Mouse (Mus musculus): ENCODE data around the gene Trak2. TPM values are rescaled to one million over a fixed set of nuclear protein-coding genes. Genes with fewer than 3 reads are reported as not detected.
"Not testable (repeated sequence)": the region's sequence is repeated elsewhere in the genome, so short reads cannot be mapped to it uniquely, and the experiment has no call there.

Gene Trak2
- polyA plus RNA-seq, 1 experiment from 2014 or later, result 11.0 TPM

DNA sequence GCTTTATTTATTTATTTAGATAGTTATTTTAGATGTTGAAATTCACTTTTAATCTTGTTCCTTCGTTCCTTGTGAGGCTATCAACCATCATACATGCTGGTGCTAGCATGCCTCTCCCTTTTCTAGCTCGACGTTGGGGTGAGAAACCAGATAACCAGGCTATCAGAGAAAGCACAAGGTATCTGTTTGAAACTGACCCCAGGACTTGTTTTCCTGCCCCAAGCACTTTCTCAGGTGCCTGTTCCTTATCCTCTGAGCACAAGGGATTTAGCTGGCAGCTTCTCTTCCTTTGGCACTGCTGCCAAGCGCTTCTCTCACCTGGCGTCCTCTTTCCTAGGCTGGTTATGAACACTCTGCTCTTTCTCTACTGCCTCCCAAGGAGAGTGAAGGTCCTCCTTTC is 10.8 kb downstream of the Trak2 start:
- DNase-seq (ENCODE audit: low spot score), result no peak
- no peaks in the 10 kb centered on the region for H3K36me3 ChIP-seq
- peaks cover 34% of the 10 kb centered on the region for H3K4me1 ChIP-seq (replicated peaks)
- no peak overlapping the region for H3K27ac ChIP-seq
- no peak overlapping the region for H3K4me3 ChIP-seq
- no peaks in the 10 kb centered on the region for H3K27me3 ChIP-seq (ENCODE audit: insufficient read depth, poor library complexity, severe bottlenecking)
- H3K9me3 ChIP-seq, result no peaks in the 10 kb centered on the region
- 85% methylated on average over 5 of the region's 5 CpGs for WGBS

DNA sequence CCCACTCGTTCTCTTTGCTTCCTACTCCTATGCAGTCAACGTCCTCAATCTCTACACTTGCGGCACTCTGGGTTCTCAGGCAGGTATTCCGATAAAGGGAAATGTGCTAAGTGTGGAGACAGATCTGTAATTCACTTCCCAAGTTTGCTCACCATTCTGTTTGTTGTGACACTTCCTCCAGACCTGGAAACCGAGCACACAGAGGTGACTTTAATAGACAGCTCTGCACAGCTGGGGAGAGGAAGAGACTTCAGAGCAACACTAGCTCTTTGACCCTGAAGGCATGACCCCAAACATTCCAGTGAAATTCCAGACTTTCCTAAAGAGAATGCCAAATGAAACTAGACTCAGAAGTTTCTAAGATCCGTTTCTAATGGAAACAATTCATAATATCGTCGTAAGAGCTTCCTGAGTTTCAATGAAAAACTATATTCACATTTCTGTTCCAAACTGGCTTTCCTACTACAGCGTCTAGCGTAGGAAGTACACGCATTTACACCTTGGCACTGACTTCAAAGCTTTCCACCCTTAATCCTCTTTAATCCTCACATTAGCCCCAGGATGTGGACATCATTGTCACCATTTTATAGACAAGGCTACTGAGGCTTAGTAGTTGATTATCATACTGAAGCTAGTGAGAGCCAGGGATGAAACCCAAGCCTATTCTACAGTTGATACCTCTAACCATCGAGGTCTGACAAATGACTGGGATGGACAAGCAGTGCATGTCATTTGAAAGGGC is 11.9 kb downstream of the Trak2 start:
- 54% methylated on average over 12 of the region's 12 CpGs for WGBS
- H3K4me1 ChIP-seq (replicated peaks), result peaks cover 39% of the 10 kb centered on the region
- no peak overlapping the region for H3K4me3 ChIP-seq
- H3K27me3 ChIP-seq (ENCODE audit: insufficient read depth, poor library complexity, severe bottlenecking), result no peaks in the 10 kb centered on the region
- no peaks in the 10 kb centered on the region for H3K9me3 ChIP-seq
- no peak for DNase-seq (ENCODE audit: low spot score)
- H3K27ac ChIP-seq, result 0 out of 2 replicates have a peak overlapping the region, but pooled peaks have one; percentile 2
- H3K36me3 ChIP-seq, result no peaks in the 10 kb centered on the region

DNA sequence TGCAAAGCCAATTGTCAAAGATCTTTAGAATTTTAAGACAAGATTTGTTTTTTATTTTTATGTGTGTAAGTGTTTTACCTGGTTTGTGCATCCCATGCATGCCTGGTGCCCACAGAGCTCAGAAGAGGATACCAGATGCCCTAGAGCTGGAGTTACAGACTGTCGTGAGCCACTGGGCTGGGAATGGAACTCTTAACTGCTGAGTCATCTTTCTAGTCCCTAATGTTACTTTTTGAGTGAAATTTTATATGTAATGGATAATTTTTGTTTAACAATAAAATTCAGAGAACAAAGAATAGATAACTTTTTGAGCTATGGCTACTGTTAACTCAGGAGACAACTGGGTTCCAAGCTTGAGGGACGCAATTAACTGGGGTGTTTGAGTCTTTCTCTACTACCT is 13.5 kb downstream of the Trak2 start:
- Histone ChIP-seq H3K9me3 (no peaks in the 10 kb centered on the region), H3K27ac (no peak overlapping the region), H3K36me3 (no peaks in the 10 kb centered on the region), H3K27me3 (ENCODE audit: insufficient read depth, poor library complexity, severe bottlenecking) (no peaks in the 10 kb centered on the region), H3K4me3 (no peak overlapping the region), H3K4me1 (replicated peaks) (peaks cover 39% of the 10 kb centered on the region)
- DNase-seq (ENCODE audit: low spot score), result no peak
- WGBS, result 80% methylated on average over 2 of the region's 2 CpGs

DNA sequence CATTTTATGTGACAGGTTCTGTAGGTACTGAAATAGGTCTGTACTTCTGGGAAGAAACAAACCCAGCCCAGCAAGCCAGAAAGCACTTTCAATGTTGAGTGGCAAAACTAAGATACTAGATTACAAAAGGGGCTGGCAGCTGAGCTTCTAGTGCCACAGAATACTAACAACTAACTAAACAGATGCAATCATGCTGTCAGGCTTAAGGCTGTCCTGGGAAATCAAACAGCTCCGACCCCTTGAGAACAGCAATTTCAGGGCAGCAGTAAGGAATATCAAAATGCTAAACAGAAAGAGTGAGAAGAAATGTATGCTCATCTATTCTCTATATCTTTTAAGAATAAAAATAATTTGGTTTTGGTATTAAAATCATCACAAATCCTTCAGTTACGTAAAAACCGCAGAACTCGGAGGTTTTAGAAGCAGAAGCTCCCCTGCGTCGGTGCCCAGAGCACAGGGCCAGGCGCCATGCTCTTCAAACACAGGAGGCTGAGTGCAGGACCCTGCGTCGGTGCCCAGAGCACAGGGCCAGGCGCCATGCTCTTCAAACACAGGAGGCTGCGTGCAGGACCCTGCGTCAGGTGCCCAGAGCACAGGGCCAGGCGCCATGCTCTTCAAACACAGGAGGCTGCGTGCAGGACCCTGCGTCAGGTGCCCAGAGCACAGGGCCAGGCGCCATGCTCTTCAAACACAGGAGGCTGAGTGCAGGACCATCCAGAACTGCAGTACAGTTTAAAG is 14.3 kb downstream of the Trak2 start:
- not testable (repeated sequence) for H3K9me3 ChIP-seq; H3K36me3 ChIP-seq; H3K27me3 ChIP-seq (ENCODE audit: insufficient read depth, poor library complexity, severe bottlenecking); H3K4me3 ChIP-seq; DNase-seq (ENCODE audit: low spot score); H3K27ac ChIP-seq
- WGBS, result 87% methylated on average over 16 of the region's 16 CpGs
- H3K4me1 ChIP-seq (replicated peaks), result peaks cover 36% of the 10 kb centered on the region

DNA sequence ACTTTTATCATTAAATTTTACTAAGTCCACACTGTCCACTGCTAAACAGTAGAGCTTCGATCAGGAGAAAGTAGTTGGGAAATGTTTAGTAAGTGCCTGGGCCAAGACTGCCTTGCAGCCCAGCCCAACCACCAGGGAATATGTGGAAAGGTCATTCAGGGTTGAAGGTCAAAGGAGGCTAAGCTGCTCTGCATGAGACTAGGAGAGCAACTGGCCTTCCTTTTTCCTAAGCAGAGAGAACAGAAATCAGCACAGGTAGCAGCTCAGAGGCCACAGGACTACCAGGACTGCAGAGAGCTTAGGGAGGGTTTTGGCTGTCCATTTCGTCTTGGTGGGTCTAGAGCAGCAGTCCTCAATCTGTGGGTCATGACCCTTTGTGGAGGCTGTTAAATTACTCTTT is 15.3 kb downstream of the Trak2 start:
- DNase-seq (ENCODE audit: low spot score), result peak; percentile 28
- WGBS, result 44% methylated on average over 2 of the region's 2 CpGs

DNA sequence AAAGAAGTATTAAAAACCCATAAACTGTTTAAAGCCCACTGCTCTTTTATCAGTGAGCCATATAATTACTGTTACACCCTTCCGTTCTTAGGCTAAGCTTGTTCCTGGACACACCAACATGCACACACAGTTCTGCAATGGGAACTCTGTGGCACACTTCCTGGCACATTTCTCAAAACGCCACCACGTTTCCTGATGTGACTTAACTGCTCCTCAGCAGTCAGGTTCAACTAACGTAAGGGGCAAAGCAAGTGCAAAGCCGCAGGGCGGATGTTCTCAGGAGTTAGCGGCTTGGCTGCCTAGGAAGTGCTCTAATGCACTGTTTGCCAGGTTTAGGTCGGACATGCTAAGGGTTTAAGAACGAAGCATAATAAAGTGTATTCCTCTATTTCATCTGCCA is 17.0 kb downstream of the Trak2 start:
- WGBS, result 87% methylated on average over 9 of the region's 9 CpGs
- peaks cover 43% of the 10 kb centered on the region for H3K4me1 ChIP-seq (replicated peaks)
- no peaks in the 10 kb centered on the region for H3K27me3 ChIP-seq (ENCODE audit: insufficient read depth, poor library complexity, severe bottlenecking)
- no peak overlapping the region for H3K27ac ChIP-seq
- no peak for DNase-seq (ENCODE audit: low spot score)
- H3K36me3 ChIP-seq, result no peaks in the 10 kb centered on the region
- H3K4me3 ChIP-seq, result no peak overlapping the region
- no peaks in the 10 kb centered on the region for H3K9me3 ChIP-seq

More for the DNA sequence above, 15.3 kb downstream of the Trak2 start:
- Histone ChIP-seq H3K9me3 (no peaks in the 10 kb centered on the region), H3K4me3 (no peak overlapping the region), H3K36me3 (no peaks in the 10 kb centered on the region), H3K4me1 (replicated peaks) (peaks cover 34% of the 10 kb centered on the region), H3K27me3 (ENCODE audit: insufficient read depth, poor library complexity, severe bottlenecking) (no peaks in the 10 kb centered on the region), H3K27ac (no peak overlapping the region)

DNA sequence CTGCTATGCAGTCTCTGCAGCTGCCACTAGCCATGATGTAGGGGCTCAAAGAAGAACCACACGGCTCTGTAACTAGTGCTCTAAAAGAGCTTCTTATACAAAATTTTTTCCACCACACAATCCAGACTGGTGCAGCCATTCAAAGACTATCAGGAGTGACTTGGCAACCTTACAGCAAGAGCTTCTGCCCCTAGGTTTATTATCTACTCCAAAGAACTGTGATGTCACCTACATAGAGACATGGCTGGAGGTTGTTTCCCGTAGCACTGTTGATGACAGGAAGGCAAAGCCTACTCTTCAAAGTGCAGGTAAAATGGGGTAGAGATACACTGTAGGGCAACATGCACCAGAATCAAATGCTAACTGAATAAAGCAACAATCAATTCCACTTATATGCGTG is 17.5 kb downstream of the Trak2 start:
- WGBS, result 91% methylated on average over 3 of the region's 3 CpGs
- no peaks in the 10 kb centered on the region for H3K9me3 ChIP-seq

DNA sequence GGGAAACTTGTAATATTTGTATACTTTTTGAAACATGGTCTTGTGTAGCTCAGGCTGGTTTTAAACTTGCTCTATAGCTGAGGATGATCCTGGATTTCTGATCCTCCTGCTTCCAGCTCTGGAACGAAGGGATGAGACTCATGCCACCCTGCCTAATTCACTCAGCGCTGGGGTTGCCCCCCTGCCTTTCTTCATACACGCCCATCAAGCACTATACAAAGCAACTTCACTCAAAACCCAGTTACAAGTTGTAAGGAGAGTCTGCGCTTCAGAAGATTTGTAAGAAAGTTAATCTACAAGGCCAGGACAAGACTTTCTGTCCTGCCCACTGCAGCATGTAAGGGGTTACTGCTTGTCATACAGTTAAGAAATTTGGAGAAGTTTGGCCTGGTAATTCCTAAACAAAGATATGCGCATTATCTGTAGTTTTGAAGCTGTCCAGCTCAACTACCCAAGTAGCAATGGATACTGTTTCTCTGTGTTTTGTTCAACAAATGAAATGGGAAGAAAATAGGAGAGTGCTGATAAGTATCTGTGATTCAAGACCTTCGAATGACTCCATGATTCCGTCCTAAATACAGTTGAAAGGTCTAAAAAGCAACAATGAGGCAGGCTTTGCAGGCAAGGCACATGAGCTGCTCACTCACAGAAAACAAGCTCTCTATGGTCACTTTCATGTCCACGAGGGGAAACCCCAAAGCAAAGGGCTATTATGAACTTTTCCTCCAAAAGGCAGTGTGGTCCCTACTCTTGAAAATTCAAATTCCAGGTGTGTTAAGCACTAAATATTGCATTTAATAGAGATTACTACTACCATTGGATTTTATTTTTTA is 18.4 kb downstream of the Trak2 start:
- Histone ChIP-seq H3K9me3 (no peaks in the 10 kb centered on the region), H3K27ac (no peak overlapping the region), H3K27me3 (ENCODE audit: insufficient read depth, poor library complexity, severe bottlenecking) (no peaks in the 10 kb centered on the region), H3K4me1 (replicated peaks) (peaks cover 42% of the 10 kb centered on the region), H3K36me3 (no peaks in the 10 kb centered on the region), H3K4me3 (no peak overlapping the region)
- DNase-seq (ENCODE audit: low spot score), result no peak
- 82% methylated on average over 8 of the region's 8 CpGs for WGBS

More for the DNA sequence above, 17.5 kb downstream of the Trak2 start:
- no peak overlapping the region for H3K4me3 ChIP-seq
- no peak for DNase-seq (ENCODE audit: low spot score)
- no peak overlapping the region for H3K27ac ChIP-seq
- H3K36me3 ChIP-seq, result no peaks in the 10 kb centered on the region
- peaks cover 44% of the 10 kb centered on the region for H3K4me1 ChIP-seq (replicated peaks)
- H3K27me3 ChIP-seq (ENCODE audit: insufficient read depth, poor library complexity, severe bottlenecking), result no peaks in the 10 kb centered on the region

DNA sequence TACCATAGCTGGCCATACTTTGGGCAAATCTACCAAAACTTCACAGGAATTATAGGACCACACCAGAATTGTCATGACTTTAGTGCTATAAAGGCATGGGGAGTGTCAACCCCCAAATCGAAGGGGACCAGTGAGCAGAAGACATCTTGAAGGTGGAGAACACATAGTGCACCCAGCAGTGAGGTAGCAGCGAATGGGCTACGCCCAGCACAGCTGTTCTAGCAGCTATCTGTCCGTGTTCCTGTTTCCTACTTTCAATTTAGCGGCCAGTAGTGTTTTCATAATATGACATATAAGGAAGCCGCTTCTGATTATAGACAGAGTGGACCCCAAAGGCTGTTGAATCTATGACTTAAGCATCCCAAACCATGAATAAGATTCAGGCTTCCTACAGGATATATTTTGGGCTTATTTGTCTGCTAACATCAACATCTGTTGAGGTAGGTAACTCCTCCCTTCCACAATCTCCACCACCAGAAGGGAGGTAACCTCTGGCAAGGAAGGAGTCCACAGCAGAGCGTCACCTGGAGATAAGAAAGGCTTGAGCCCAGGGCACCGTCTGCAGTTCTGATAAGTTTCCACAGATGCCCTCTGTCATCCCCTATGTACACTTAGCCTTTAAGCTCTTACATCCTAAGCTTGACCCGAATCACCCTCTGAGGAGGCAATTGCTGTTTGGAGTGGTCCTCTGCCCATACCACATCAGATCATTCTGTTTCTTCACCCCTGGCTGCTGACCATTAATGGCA is 19.4 kb downstream of the Trak2 start:
- Histone ChIP-seq H3K9me3 (no peaks in the 10 kb centered on the region), H3K27me3 (ENCODE audit: insufficient read depth, poor library complexity, severe bottlenecking) (no peaks in the 10 kb centered on the region), H3K27ac (no peak overlapping the region), H3K4me3 (no peak overlapping the region), H3K36me3 (no peaks in the 10 kb centered on the region), H3K4me1 (replicated peaks) (peaks cover 39% of the 10 kb centered on the region)
- 93% methylated on average over 9 of the region's 9 CpGs for WGBS
- no peak for DNase-seq (ENCODE audit: low spot score)

DNA sequence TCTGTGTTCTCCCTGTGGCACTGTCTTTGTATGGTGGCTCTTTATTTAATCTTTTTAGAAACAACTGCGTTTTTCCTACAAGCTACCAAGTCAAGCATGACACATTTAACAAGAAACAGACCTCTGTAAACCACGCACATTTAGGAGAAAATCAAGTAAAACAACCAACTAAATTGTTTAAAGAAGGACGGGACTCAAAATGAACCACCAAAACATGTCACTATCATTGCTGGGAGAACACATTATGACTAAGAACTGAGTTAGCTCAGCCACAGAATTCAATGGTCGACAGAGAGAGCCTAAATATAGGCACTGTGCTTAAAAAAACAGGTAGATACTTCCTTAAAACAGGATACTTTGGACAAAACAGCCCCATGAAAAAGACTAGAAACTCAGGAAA is 20.2 kb downstream of the Trak2 start:
- H3K36me3 ChIP-seq, result no peaks in the 10 kb centered on the region
- 69% methylated on average over 4 of the region's 4 CpGs for WGBS
- H3K27me3 ChIP-seq (ENCODE audit: insufficient read depth, poor library complexity, severe bottlenecking), result no peaks in the 10 kb centered on the region
- H3K4me3 ChIP-seq, result no peak overlapping the region
- H3K9me3 ChIP-seq, result no peaks in the 10 kb centered on the region
- no peak for DNase-seq (ENCODE audit: low spot score)
- no peak overlapping the region for H3K27ac ChIP-seq
- peaks cover 32% of the 10 kb centered on the region for H3K4me1 ChIP-seq (replicated peaks)

DNA sequence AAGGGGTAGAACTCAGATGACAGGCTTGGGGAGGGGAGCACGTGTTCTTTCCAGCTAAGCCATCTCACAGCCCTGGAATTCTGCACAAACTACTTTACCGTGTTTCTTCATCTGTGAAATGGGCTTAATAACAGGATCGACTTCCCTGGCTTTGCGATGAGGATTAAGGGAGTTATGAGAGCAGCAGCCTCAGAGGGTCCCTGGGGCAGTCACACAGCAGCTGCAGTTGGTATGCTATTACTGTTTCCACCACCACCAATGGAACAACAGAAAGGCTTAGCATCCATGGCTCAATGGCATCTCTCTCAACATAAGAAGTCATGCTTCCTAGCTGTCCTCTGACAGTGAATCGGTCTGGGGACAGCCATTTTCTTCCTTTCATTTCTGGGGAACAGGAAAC is 20.7 kb downstream of the Trak2 start:
- H3K36me3 ChIP-seq, result no peaks in the 10 kb centered on the region
- H3K4me3 ChIP-seq, result no peak overlapping the region
- no peaks in the 10 kb centered on the region for H3K27me3 ChIP-seq (ENCODE audit: insufficient read depth, poor library complexity, severe bottlenecking)
- H3K4me1 ChIP-seq (replicated peaks), result peaks cover 28% of the 10 kb centered on the region
- no peaks in the 10 kb centered on the region for H3K9me3 ChIP-seq
- 89% methylated on average over 5 of the region's 5 CpGs for WGBS
- no peak overlapping the region for H3K27ac ChIP-seq
- no peak for DNase-seq (ENCODE audit: low spot score)

DNA sequence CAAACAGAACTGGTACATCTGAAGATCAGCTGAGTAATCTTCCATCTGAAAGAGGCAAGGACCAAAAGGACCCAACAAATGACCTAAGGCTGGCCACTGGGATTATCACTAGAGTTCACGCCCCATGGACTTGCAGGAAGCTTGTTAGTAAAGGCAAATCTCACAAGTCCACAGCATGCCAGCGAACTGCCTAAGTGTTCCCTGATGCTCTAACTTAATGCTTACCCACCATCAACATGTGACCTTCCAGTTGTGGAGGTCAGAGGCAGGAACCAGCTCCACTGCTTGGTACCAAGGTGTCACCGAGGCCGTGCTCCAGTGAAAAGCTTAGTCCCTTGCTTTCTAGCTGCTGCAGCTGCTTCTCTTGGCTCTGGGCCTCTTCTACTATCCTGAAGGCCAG is 21.4 kb downstream of the Trak2 start:
- H3K27ac ChIP-seq, result no peak overlapping the region

More for the DNA sequence above, 21.4 kb downstream of the Trak2 start:
- Histone ChIP-seq H3K4me3 (no peak overlapping the region), H3K9me3 (no peaks in the 10 kb centered on the region), H3K36me3 (no peaks in the 10 kb centered on the region), H3K27me3 (ENCODE audit: insufficient read depth, poor library complexity, severe bottlenecking) (no peaks in the 10 kb centered on the region), H3K4me1 (replicated peaks) (peaks cover 23% of the 10 kb centered on the region)
- DNase-seq (ENCODE audit: low spot score), result no peak
- 78% methylated on average over 4 of the region's 4 CpGs for WGBS
